Mouse (Mus musculus) CH12.LX (cell line): Measurements from ENCODE around the gene Rngtt. TPM values are rescaled to one million over a fixed set of nuclear protein-coding genes. Genes with fewer than 3 reads are reported as not detected.

Experiments
- DNase-seq: peaks from one replicate; pipeline ENCODE4 v3.0.0-alpha.2; 2013; ENCODE audit errors: extremely low read depth
- H3K27ac ChIP-seq: 2 replicates; pipeline ENCODE4 v1.5.1; 2012; ENCODE audit warnings: low read depth, mild to moderate bottlenecking, control low read depth, moderate library complexity; ENCODE audit not compliant: insufficient read depth
- H3K27me3 ChIP-seq: replicated peaks from 2 replicates; pipeline ENCODE3; 2012; ENCODE audit warnings: inconsistent platforms
- H3K36me3 ChIP-seq, 2 experiments: replicated peaks in 1 of 2; 2 replicates each; pipeline versions ENCODE3 to v1.6.1; 2012; ENCODE audit warnings: inconsistent platforms in 1 of 2, low read length in 1 of 2, mild to moderate bottlenecking in 1 of 2, mixed read lengths in 1 of 2, moderate library complexity in 1 of 2; ENCODE audit not compliant: control insufficient read depth in 1 of 2, insufficient read depth in 1 of 2
- H3K4me1 ChIP-seq, 2 experiments: 2 replicates each; pipeline ENCODE4 v1.6.1; 2012; ENCODE audit warnings: inconsistent platforms in 1 of 2, moderate library complexity in 1 of 2; ENCODE audit not compliant: insufficient read depth in 2 of 2, control insufficient read depth in 1 of 2
- H3K4me2 ChIP-seq: 2 replicates; pipeline ENCODE4 v1.6.1; 2012; ENCODE audit warnings: low read depth, mild to moderate bottlenecking, control low read depth; ENCODE audit not compliant: poor library complexity, insufficient read depth, severe bottlenecking
- H3K4me3 ChIP-seq, 3 experiments: fragments of 150-350 bp in 1 of 3; sonication (generic) in 1 of 3; replicated peaks in 1 of 3; 2 replicates each; pipeline versions ENCODE3 to v1.5.1; 2011 to 2012; ENCODE audit warnings: low read depth in 2 of 3, low read length in 2 of 3, mild to moderate bottlenecking in 2 of 3, moderate library complexity in 2 of 3, control low read depth in 1 of 3, improper control_type of control experiment in 1 of 3, inconsistent platforms in 1 of 3, mixed read lengths in 1 of 3; ENCODE audit not compliant: poor library complexity in 1 of 3
- H3K79me2 ChIP-seq: replicated peaks from 2 replicates; pipeline ENCODE4 v1.6.1; 2012; ENCODE audit warnings: mild to moderate bottlenecking, moderate library complexity; ENCODE audit not compliant: control insufficient read depth, poor library complexity, insufficient read depth, severe bottlenecking; ENCODE audit errors: extremely low read depth
- H3K9ac ChIP-seq: 2 replicates; pipeline ENCODE4 v1.6.1; 2012; ENCODE audit warnings: low read depth, mild to moderate bottlenecking, control low read depth, moderate library complexity; ENCODE audit not compliant: insufficient read depth
- H3K9me3 ChIP-seq: replicated peaks from 2 replicates; pipeline ENCODE3; 2012; ENCODE audit warnings: low read length, inconsistent platforms, mixed read lengths
- CHD2 ChIP-seq: IDR thresholded peaks from 2 replicates; pipeline ENCODE4 v1.6.1; 2011; ENCODE audit warnings: low read length, improper control_type of control experiment
- CTCF ChIP-seq, 2 experiments: IDR thresholded peaks in 1 of 2; conservative IDR thresholded peaks in 1 of 2; 2 replicates each; pipeline ENCODE4 v1.5.1; 2011 to 2012; ENCODE audit warnings: low read depth in 2 of 2, low read length in 2 of 2, improper control_type of control experiment in 1 of 2, inconsistent platforms in 1 of 2, mild to moderate bottlenecking in 1 of 2, moderate library complexity in 1 of 2
- GABPA ChIP-seq: IDR thresholded peaks from 2 replicates; pipeline ENCODE4 v1.6.1; 2012; ENCODE audit warnings: low read depth, low read length, improper control_type of control experiment, inconsistent platforms; ENCODE audit not compliant: insufficient replicate concordance
- HCFC1 ChIP-seq: IDR thresholded peaks from 2 replicates; pipeline ENCODE4 v1.6.1; 2012; ENCODE audit warnings: low read depth, mild to moderate bottlenecking, inconsistent platforms, low read length, improper control_type of control experiment
- IRF4 ChIP-seq: IDR thresholded peaks from 2 replicates; pipeline ENCODE4 v1.6.1; 2014; ENCODE audit warnings: low read depth, mild to moderate bottlenecking, inconsistent platforms, low read length, improper control_type of control experiment
- KAT2A ChIP-seq: IDR thresholded peaks from 2 replicates; pipeline ENCODE4 v1.6.1; 2012; ENCODE audit warnings: low read length, improper control_type of control experiment, inconsistent platforms; ENCODE audit not compliant: insufficient replicate concordance
- MAZ ChIP-seq: IDR thresholded peaks from 2 replicates; pipeline ENCODE4 v1.6.1; 2012; ENCODE audit warnings: low read depth, mild to moderate bottlenecking, inconsistent platforms, low read length, improper control_type of control experiment, moderate library complexity
- MEF2A ChIP-seq: IDR thresholded peaks from 2 replicates; pipeline ENCODE4 v1.6.1; 2014; ENCODE audit warnings: low read depth, mild to moderate bottlenecking, inconsistent platforms, low read length, improper control_type of control experiment, borderline replicate concordance
- MYC ChIP-seq: IDR thresholded peaks from 2 replicates; pipeline ENCODE4 v1.6.1; 2011; ENCODE audit warnings: low read depth, mild to moderate bottlenecking, improper control_type of control experiment, low read length
- NRF1 ChIP-seq: IDR thresholded peaks from 2 replicates; pipeline ENCODE4 v1.6.1; 2014; ENCODE audit warnings: low read depth, mild to moderate bottlenecking, inconsistent platforms, low read length, improper control_type of control experiment, moderate library complexity
- PAX5 ChIP-seq: IDR thresholded peaks from 2 replicates; pipeline ENCODE4 v1.6.1; 2012; ENCODE audit warnings: low read length, inconsistent platforms, mixed read lengths
- POLR2AphosphoS2 ChIP-seq: IDR thresholded peaks from 2 replicates; pipeline ENCODE4 v1.6.1; 2011; ENCODE audit warnings: low read depth, low read length, improper control_type of control experiment
- TBP ChIP-seq: conservative IDR thresholded peaks from 2 replicates; pipeline ENCODE4 v1.6.1; 2011; ENCODE audit warnings: low read depth, low read length, improper control_type of control experiment
- TCF12 ChIP-seq: IDR thresholded peaks from 2 replicates; pipeline ENCODE4 v1.6.1; 2014; ENCODE audit warnings: low read depth, mild to moderate bottlenecking, inconsistent platforms, low read length, improper control_type of control experiment
- UBTF ChIP-seq: IDR thresholded peaks from 2 replicates; pipeline ENCODE4 v1.6.1; 2012; ENCODE audit warnings: low read depth, mild to moderate bottlenecking, inconsistent platforms, low read length, improper control_type of control experiment, moderate library complexity
- USF2 ChIP-seq: conservative IDR thresholded peaks from 2 replicates; pipeline ENCODE4 v1.6.1; 2011; ENCODE audit warnings: low read depth, low read length, improper control_type of control experiment
- ZC3H11A ChIP-seq: IDR thresholded peaks from 2 replicates; pipeline ENCODE4 v1.6.1; 2012; ENCODE audit warnings: low read depth, mild to moderate bottlenecking, inconsistent platforms, low read length, improper control_type of control experiment
- ZKSCAN1 ChIP-seq: IDR thresholded peaks from 2 replicates; pipeline ENCODE4 v1.6.1; 2012; ENCODE audit warnings: low read depth, inconsistent platforms, low read length, improper control_type of control experiment, borderline replicate concordance
- dilution Hi-C: fragments of 300-500 bp; cut with MboI; formaldehyde crosslinking; loops from 2 replicates; pipeline ENCODE4 v1.14.3; 2020; ENCODE audit warnings: low sequenced_read_pairs; ENCODE audit not compliant: extremely low pct_unique_long_range_greater_than_20kb, extremely low pct_ligation_motif_present
- in situ Hi-C: fragments of 300-500 bp; cut with MboI; formaldehyde crosslinking; loops from 3 replicates; pipeline ENCODE4 v1.14.3; 2019; ENCODE audit warnings: low sequenced_read_pairs, low pct_ligation_motif_present, low pct_unique_long_range_greater_than_20kb, mixed read lengths
- polyA plus RNA-seq: library from polyadenylated mRNA; unstranded; fragments of >175 nt; gene quantifications from 2 replicates; pipeline ENCODE4 v1.2.1, GENCODE M21; 2012; ENCODE audit warnings: low read depth; ENCODE audit not compliant: insufficient read length
- total RNA-seq, 2 experiments: library from RNA; depleted of rRNA; stranded (reverse); fragments of 300-350 nt in 1 of 2; fragments of >200 nt in 1 of 2; gene quantifications; 2 replicates each; pipeline ENCODE4 v1.2.3; 2012 to 2014

Gene Rngtt
- total and polyA plus RNA-seq, 3 experiments: 12.5 to 20.1 (median 16.9) TPM

DNA sequence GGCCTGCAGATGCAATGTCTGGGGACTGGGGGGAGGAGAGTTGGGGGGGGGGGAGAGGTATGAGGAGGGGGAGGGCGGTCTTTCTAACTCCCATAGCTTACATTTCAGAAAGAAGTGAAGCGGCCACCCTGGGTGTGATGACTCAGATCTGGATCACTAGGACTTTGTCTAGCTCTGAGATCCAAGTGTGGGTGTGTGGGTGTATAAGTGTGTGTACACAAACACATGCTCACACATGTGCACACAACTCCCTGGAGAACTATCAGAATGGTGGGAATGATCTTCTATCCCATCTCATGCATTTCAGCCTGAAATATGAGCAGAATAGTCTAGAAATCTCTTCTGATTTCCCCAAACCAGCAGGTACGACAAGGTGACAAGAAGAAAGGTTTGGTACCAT lies 213.7 kb downstream of the Rngtt start:
- Histone ChIP-seq H3K4me3 (no peak overlapping the region), H3K36me3 (no peaks in the 10 kb centered on the region), H3K27me3 (no peaks in the 10 kb centered on the region), H3K27ac (no peak overlapping the region), H3K9ac (no peak overlapping the region), H3K4me1 (no peaks in the 10 kb centered on the region), H3K79me2 (no peaks in the 10 kb centered on the region), H3K9me3 (no peaks in the 10 kb centered on the region), H3K4me2 (no peak overlapping the region)
- in situ Hi-C loops: no loop called here
- dilution Hi-C loops: no loop called here
- TF ChIP-seq MAZ (no peak), MEF2A (no peak), CTCF (conservative IDR thresholded peaks at IDR 0.05 in 1 of 2, IDR thresholded peaks at IDR 0.05 in 1 of 2; ENCODE audit: low read depth in 2 of 2, low read length in 2 of 2) (no peak), ZC3H11A (no peak), IRF4 (no peak), PAX5 (no peak), CHD2 (no peak), USF2 (no peak), POLR2AphosphoS2 (no peak), HCFC1 (no peak), UBTF (no peak), KAT2A (no peak), GABPA (no peak), TBP (no peak), MYC (no peak), ZKSCAN1 (no peak)
- no peak for DNase-seq

GRCm38 (mm10) chr4:33524481-33525141 lies 214.5 kb downstream of the Rngtt start:
- TF ChIP-seq NRF1: no peak
- no peak for TF ChIP-seq TCF12
- no peak for TF ChIP-seq ZKSCAN1
- TF ChIP-seq, all 38 proteins: peak for 0
- in situ Hi-C loops: no loop called here

More at GRCm38 (mm10) chr4:33524481-33525141, 214.5 kb downstream of the Rngtt start:
- Histone ChIP-seq H3K9me3 (no peaks in the 10 kb centered on the region), H3K36me3 (no peaks in the 10 kb centered on the region), H3K4me1 (no peaks in the 10 kb centered on the region), H3K4me2 (no peak overlapping the region), H3K27me3 (no peaks in the 10 kb centered on the region), H3K79me2 (no peaks in the 10 kb centered on the region), H3K9ac (no peak overlapping the region), H3K27ac (no peak overlapping the region), H3K4me3 (no peak overlapping the region)
- dilution Hi-C loops: no loop called here
- DNase-seq: no peak
